Mouse (Mus musculus): ENCODE measurements at regions not wholly inside any gene's neighbourhood (a gene's known extent, or its start where the extent isn't known, plus 50 kb on each side); places are given as distances from the start of the nearest gene placed in this dataset.

- DNase-seq = no peak
Measured at GRCm38 (mm10) chr6:67186537-67187274, 51.3 kb upstream of the Serbp1 start.

GRCm38 (mm10) chr6:67184662-67185061 lies 53.3 kb upstream of the Serbp1 start:
- DNase-seq = no peak

GRCm38 (mm10) chr6:67183481-67184215 lies 54.3 kb upstream of the Serbp1 start:
- peak; percentile 9 to 41 for DNase-seq

- DNase-seq = no peak
Measured at GRCm38 (mm10) chr6:67182453-67182852, 55.5 kb upstream of the Serbp1 start.

- DNase-seq = no peak
Measured at GRCm38 (mm10) chr6:67181459-67181858, 56.5 kb upstream of the Serbp1 start.

GRCm38 (mm10) chr6:67179416-67179815 lies 58.6 kb upstream of the Serbp1 start:
- DNase-seq = no peak

- no peak for DNase-seq
Measured at GRCm38 (mm10) chr6:67178531-67178930, 59.4 kb upstream of the Serbp1 start.

GRCm38 (mm10) chr6:67178101-67178500 lies 59.9 kb upstream of the Serbp1 start:
- DNase-seq = no peak

- no peak for DNase-seq
Measured at GRCm38 (mm10) chr6:67170674-67170946, 67.4 kb upstream of the Serbp1 start.

GRCm38 (mm10) chr6:67169873-67170673 lies 67.9 kb upstream of the Serbp1 start:
- DNase-seq = peak; percentile 11 to 38

- DNase-seq = no peak
Measured at GRCm38 (mm10) chr6:67168803-67169202, 69.2 kb upstream of the Serbp1 start.

GRCm38 (mm10) chr6:67168031-67168777 lies 69.8 kb upstream of the Serbp1 start:
- no peak for DNase-seq

- DNase-seq = no peak
Measured at GRCm38 (mm10) chr6:67165091-67165490, 72.9 kb upstream of the Serbp1 start.

- no peak for DNase-seq
Measured at GRCm38 (mm10) chr6:67163947-67164346, 74.0 kb upstream of the Serbp1 start.

GRCm38 (mm10) chr6:67162814-67163213 lies 75.2 kb upstream of the Serbp1 start:
- no peak for DNase-seq

- no peak for DNase-seq
Measured at GRCm38 (mm10) chr6:67161610-67162009, 76.4 kb upstream of the Serbp1 start.

- no peak for DNase-seq
Measured at GRCm38 (mm10) chr6:67160564-67160963, 77.4 kb upstream of the Serbp1 start.

GRCm38 (mm10) chr6:67159726-67160523 lies 78.1 kb upstream of the Serbp1 start:
- no peak for DNase-seq

- no peak for DNase-seq
Measured at GRCm38 (mm10) chr6:67159224-67159623, 78.8 kb upstream of the Serbp1 start.

- peak; percentile 65 to 78 for DNase-seq
Measured at GRCm38 (mm10) chr6:67158765-67159164, 79.2 kb upstream of the Serbp1 start.

GRCm38 (mm10) chr6:67152845-67153468 lies 85.0 kb upstream of the Serbp1 start:
- no peak for DNase-seq

GRCm38 (mm10) chr6:67151515-67151914 lies 86.5 kb upstream of the Serbp1 start:
- no peak for DNase-seq
